Mouse (Mus musculus) erythroblast, embryonic 14.5 days (primary cell): ENCODE results near the gene Il15. TPM values are rescaled to one million over a fixed set of nuclear protein-coding genes. Genes with fewer than 3 reads are reported as not detected.
A peak's percentile ranks its signal among the peaks of the same experiment; 100 is the strongest.

ENCODE experiments used
- H3K27me3 ChIP-seq: 2 replicates; pipeline ENCODE4 v1.6.1; 2012; ENCODE audit warnings: inconsistent platforms; ENCODE audit not compliant: control insufficient read depth
- H3K36me3 ChIP-seq: 2 replicates; pipeline ENCODE4 v1.6.1; 2012; ENCODE audit warnings: mild to moderate bottlenecking, inconsistent platforms; ENCODE audit not compliant: control insufficient read depth
- H3K4me1 ChIP-seq: 2 replicates; pipeline ENCODE4 v1.6.1; 2012; ENCODE audit warnings: inconsistent platforms; ENCODE audit not compliant: control insufficient read depth
- H3K4me3 ChIP-seq: replicated peaks from 2 replicates; pipeline ENCODE3; 2012; ENCODE audit warnings: moderate library complexity, mild to moderate bottlenecking, inconsistent platforms
- H3K9me3 ChIP-seq: 2 replicates; pipeline ENCODE4 v1.6.1; 2012; ENCODE audit warnings: low read length, inconsistent platforms, mixed read lengths; ENCODE audit not compliant: control insufficient read depth
- GATA1 ChIP-seq: IDR thresholded peaks from 2 replicates; pipeline ENCODE4 v1.6.1; 2012; ENCODE audit warnings: low read length, inconsistent platforms, mixed read lengths
- TAL1 ChIP-seq: IDR thresholded peaks from 3 replicates; pipeline ENCODE4 v1.6.1; 2012; ENCODE audit warnings: low read length, inconsistent platforms, mixed read lengths
- polyA plus RNA-seq: library from polyadenylated mRNA; stranded (reverse); fragments of >175 nt; gene quantifications from 2 replicates; pipeline ENCODE4 v1.2.3, GENCODE M21; 2012

Il15 gene
- polyA plus RNA-seq: not detected in 2 replicates

GRCm38 (mm10) chr8:82402686-82403330, at the start of gene Il15:
Gene Il15 (minus strand): TSS chr8:82403222.
- TF ChIP-seq TAL1: no peak
- TF ChIP-seq GATA1: no peak
- Histone ChIP-seq H3K4me1 (no peaks in the 10 kb centered on the region; the same call in 1 of the 2 replicates), H3K36me3 (no peaks in the 10 kb centered on the region), H3K4me3 (peak within 1 kb of the TSS; percentile 46), H3K27me3 (peaks cover 18% of the 10 kb centered on the region), H3K9me3 (no peaks in the 10 kb centered on the region)

- Histone ChIP-seq H3K36me3 (no peaks in the 10 kb centered on the region), H3K4me3 (no peak overlapping the region), H3K27me3 (no peaks in the 10 kb centered on the region), H3K9me3 (no peaks in the 10 kb centered on the region), H3K4me1 (no peaks in the 10 kb centered on the region)
- TF ChIP-seq GATA1 (no peak), TAL1 (no peak)
These were observed 41.9 kb upstream of the Il15 start for GRCm38 (mm10) chr8:82444897-82445296.

GRCm38 (mm10) chr8:82416587-82417340, 13.7 kb upstream of the Il15 start:
- H3K27me3 ChIP-seq: no peaks in the 10 kb centered on the region
- TF ChIP-seq GATA1 (no peak), TAL1 (no peak)

GRCm38 (mm10) chr8:82415485-82415884, 12.5 kb upstream of the Il15 start:
- H3K4me3 ChIP-seq: no peak overlapping the region
- no peaks in the 10 kb centered on the region for H3K27me3 ChIP-seq
- no peaks in the 10 kb centered on the region for H3K9me3 ChIP-seq
- H3K36me3 ChIP-seq: no peaks in the 10 kb centered on the region
- H3K4me1 ChIP-seq: no peaks in the 10 kb centered on the region
- no peak for TF ChIP-seq TAL1

More at GRCm38 (mm10) chr8:82416587-82417340, 13.7 kb upstream of the Il15 start:
- no peaks in the 10 kb centered on the region for H3K36me3 ChIP-seq
- H3K9me3 ChIP-seq: no peaks in the 10 kb centered on the region
- no peaks in the 10 kb centered on the region for H3K4me1 ChIP-seq
- no peak overlapping the region for H3K4me3 ChIP-seq

- no peak overlapping the region for H3K4me3 ChIP-seq
- H3K9me3 ChIP-seq: no peaks in the 10 kb centered on the region
- TF ChIP-seq GATA1 (no peak), TAL1 (no peak)
- no peaks in the 10 kb centered on the region for H3K4me1 ChIP-seq
- H3K36me3 ChIP-seq: no peaks in the 10 kb centered on the region
- H3K27me3 ChIP-seq: no peaks in the 10 kb centered on the region
These were observed 7.1 kb upstream of the Il15 start for GRCm38 (mm10) chr8:82410135-82410534.

GRCm38 (mm10) chr8:82407060-82407459, 4.0 kb upstream of the Il15 start:
- no peaks in the 10 kb centered on the region for H3K9me3 ChIP-seq
- TF ChIP-seq TAL1 (no peak), GATA1 (no peak)
- H3K36me3 ChIP-seq: no peaks in the 10 kb centered on the region
- H3K4me1 ChIP-seq: no peaks in the 10 kb centered on the region; the same call in 1 of the 2 replicates
- H3K4me3 ChIP-seq: no peak overlapping the region
- peaks cover 11% of the 10 kb centered on the region for H3K27me3 ChIP-seq

GRCm38 (mm10) chr8:82404068-82404467, 1.0 kb upstream of the Il15 start:
- no peak overlapping the region for H3K4me3 ChIP-seq
- peaks cover 18% of the 10 kb centered on the region for H3K27me3 ChIP-seq
- H3K9me3 ChIP-seq: no peaks in the 10 kb centered on the region
- no peak for TF ChIP-seq TAL1
- no peak for TF ChIP-seq GATA1
- no peaks in the 10 kb centered on the region; the same call in 1 of the 2 replicates for H3K4me1 ChIP-seq
- H3K36me3 ChIP-seq: no peaks in the 10 kb centered on the region

GRCm38 (mm10) chr8:82402261-82402685, 749 bp downstream of the Il15 start:
- peaks cover 18% of the 10 kb centered on the region for H3K27me3 ChIP-seq
- H3K4me1 ChIP-seq: no peaks in the 10 kb centered on the region; the same call in 1 of the 2 replicates
- peak overlapping the region; percentile 46 for H3K4me3 ChIP-seq
- TF ChIP-seq TAL1 (no peak), GATA1 (no peak)
- no peaks in the 10 kb centered on the region for H3K36me3 ChIP-seq
- H3K9me3 ChIP-seq: no peaks in the 10 kb centered on the region

- TF ChIP-seq TAL1 (no peak), GATA1 (no peak)
- Histone ChIP-seq H3K27me3 (peaks cover 18% of the 10 kb centered on the region), H3K36me3 (no peaks in the 10 kb centered on the region), H3K4me3 (peak overlapping the region; percentile 5), H3K9me3 (no peaks in the 10 kb centered on the region), H3K4me1 (no peaks in the 10 kb centered on the region; the same call in 1 of the 2 replicates)
These were observed 1.5 kb downstream of the Il15 start for GRCm38 (mm10) chr8:82401490-82401889.
